Mouse (Mus musculus) liver (tissue): Measurements from ENCODE around the gene Midn.

Experiments used
- DNase-seq: peaks from one replicate; pipeline ENCODE4 v3.0.0-alpha.2; 2020; ENCODE audit warnings: mixed read lengths

Midn gene

DNA sequence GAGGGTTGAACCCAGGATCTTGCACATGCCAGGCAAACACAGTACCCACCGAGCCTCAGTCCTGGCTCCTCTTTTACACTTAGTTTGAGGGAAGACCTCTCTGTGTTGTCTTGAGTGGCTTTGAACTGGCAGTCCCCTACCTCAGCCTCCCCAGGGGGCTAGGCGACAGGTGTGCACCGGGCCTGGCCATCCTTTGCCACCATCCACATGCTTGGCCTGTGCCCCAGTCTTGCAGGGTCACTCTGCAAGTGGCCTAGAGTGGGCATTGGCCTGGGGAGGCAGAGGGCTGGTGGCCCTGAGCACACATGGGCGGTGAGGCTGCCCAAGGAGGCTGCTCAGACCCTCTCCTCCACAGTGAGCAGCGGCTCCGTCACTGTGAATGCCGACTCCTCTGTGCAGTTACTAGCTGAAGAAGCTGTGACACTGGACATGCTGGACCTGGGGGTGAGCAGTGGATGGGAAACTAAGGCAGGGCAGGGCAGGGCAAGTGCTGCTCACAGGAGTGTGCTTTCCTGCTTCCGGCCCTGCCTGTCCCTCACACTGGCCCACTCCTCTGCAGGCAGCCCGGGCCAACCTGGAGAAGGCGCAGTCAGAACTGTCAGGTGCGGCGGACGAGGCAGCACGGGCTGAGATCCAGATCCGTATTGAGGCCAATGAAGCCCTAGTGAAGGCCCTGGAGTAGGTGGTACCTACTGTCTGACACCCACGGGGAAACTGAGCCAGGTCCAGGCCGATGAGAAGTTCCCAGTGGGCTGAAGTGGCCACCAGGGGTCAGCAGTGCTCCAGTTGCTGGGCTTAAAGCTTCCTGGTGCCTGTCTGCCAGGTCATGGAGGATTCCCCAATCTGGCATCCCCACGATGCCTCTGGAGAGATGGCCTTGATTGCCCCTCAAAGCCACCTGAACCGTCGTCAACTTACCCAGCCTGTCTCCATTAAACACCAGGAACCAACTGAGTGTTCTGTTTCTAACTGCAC lies 2.9 kb upstream of the Midn start:
- DNase-seq = peak; percentile 81

DNA sequence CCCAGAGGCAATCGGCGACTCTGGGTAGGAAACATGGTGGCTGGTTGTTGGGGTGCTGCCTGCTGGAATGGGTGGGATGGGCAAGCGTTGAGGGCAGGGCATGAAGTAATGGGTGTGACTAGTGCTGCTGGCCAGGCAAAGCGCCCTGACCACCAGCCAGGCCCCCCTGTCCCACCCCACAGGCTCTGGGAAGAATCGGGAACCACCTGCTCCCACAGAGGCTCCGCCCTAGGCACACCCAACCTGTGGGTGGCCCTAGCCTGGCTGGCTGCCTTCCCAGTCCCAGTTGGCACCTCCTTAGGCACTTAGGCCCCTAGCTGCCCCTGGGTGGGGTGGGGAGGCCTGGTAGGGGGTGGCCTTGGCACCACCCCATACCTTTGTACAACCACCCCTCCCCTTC lies 2.2 kb upstream of the Midn start:
- DNase-seq = peak; percentile 75

DNA sequence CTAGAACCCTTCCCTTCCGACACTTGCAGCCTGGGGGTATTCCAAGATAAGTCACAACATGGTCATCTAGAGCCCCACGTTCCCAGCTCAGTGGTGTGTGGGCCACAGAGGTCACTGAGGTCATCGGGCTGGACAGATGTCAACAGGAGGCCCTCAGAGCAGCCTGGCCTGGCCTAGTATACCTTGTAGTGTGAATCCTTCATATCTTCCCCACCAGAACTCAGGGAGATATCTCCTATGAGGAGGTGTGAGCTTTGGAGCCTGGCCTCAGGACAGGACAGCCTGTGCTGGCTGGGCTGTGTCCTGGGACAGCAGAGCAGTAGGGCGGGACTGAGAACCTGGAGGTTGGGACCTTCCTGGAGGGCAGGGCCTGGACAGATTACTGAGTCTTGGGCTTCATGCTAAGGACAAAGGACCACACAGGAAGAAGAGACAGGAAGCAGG lies 1.5 kb upstream of the Midn start:
- DNase-seq = no peak

DNA sequence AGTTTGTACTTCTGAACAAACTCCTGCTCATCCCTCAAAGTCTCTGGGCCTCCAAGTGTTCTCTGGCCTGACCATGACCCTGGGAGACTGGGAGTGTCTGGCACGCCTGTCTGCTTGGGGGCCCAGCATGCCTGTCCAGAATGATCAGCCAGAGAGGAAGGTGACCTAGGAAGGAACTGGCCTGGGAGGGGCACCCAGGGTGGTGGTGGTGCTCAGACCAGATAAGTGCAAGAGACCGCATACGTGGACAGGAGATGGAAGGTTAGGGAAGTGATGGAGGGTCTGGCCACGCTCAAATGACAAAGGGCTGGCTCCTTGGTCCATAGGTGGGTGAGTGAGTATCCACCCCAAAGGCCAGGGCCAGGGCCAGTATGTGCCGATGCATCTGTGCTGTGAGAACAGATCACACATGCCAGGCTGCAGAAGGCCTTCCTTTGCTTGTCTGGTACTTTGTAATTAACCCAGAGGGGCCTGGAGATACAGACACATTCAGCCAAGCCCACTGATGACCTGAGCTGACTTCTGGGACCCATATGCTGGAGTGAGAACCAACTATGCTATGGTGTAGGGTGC lies 840 bp upstream of the Midn start:
- peak; percentile 76 for DNase-seq

DNA sequence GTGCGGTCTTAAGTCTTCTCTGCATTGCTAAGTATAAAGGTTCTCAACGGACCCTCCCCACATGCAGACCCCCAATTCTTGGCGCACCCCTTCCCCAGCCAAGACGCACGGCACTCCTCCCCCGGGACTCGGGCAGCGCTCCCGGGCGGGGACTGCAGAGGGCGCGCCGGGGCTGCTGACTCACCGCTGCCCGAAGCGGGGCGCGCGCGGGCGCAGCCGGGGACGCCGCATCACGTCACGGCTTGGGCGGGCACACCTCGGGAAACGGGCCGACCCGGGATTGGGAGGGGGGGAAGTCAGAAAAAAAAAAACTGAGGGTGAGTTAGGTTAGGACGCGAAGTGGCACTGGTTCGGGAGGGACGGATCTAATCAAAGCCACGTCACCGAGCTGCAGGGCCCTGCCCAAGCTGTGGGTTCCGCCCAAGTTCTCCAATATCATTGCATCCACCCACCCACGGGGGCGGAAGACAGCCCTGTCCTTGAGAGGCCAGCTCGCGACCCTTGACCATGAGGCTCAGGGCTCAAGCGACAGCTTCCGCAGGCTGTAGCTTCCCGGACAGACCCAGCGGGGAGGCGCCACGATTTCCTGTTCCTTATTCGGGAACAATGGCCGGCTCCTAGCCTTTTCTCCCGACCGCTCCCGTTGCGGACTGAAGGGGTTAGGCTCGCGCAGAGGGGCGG lies 678 bp downstream of the Midn start:
- peak; percentile 93 for DNase-seq

DNA sequence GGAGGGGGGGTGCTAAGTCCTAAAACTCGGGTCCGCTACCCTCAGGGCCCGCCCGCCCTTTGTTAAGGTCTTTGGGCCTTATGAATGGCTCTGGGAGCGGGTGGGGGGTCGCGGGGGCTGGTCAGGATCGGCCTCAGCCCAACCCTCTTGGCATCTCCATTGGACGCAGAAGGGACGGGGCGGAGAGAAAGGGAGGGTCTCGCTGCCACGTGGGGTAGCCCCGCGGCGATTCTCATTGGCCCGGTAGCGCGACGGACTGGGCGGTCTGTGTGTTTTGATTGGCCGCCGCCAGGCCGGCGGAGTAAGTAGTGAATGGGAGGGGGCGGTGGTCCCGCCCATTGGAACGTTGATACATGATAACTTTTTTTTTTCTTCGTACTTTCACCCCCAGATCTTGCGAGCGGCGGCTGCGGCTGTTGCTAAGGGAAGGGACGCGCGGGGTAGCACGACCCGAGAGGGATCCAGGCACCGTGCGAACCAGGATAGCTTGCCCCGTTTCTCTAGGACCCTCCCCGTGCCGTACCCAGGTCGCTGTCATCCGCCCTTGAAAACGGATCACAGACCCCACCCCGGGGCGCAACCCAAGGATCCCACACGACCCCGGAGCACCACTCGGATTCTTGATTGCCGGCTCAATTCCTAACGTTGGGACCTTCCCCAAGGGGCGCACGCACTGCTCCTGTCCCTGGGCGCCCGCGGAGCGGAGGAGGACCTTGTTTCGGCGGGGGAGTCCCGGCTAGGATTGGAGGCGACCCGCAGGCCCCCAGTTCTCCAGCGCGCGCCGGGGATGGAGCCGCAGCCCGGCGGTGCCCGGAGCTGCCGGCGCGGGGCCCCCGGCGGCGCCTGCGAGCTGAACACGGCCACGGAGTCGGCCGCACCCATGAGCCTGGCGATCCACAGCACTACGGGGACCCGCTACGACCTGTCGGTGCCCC lies 1.5 kb downstream of the Midn start:
- peak; percentile 97 for DNase-seq

DNA sequence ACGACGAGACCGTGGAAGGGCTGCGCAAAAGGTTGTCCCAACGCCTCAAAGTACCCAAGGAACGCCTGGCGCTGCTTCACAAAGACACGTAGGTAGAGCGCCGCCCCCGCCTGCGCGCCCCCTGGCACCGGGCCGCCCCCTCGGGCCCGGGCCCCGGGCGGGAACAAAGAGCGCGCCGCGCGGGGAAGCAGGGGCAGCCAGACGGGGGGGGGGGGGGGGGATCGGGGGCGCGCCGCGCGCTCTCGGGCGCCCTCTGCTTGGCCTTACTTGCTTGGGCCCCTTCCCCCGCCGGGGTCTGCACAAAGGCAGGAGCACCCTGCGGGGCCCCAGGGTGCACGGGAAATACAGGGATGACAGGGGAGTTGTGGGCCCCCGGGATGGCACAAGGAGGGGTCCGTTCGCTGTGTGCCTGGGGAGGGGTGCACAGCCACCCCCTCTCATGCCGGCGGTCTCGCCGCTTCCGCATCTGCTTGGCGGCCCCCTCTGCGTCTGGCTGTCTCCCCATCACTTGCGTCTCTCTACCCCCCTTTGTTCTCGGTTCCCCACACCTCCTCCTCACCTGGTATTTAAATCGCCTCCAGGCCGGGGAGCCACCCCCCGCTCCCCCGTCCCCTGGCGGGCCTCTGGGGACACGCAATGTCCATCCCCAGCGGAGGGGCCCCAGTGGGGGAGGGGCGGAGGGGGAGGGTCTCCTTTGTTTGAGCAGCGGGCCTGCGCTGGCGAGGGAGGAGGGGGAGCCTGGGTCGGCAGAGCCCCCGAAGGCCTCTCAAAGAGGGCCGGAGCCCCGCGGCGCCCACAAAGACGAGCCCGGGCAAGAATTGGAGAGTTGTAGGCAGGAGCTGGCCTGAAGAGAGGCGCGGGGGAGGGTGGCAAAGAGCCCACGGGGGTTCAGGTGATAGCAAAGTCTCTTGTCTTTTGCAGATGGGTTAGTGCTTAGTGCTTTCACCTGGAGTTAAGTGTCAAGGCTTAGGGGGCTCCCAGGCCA lies 2.4 kb downstream of the Midn start:
- peak; percentile 68 for DNase-seq

DNA sequence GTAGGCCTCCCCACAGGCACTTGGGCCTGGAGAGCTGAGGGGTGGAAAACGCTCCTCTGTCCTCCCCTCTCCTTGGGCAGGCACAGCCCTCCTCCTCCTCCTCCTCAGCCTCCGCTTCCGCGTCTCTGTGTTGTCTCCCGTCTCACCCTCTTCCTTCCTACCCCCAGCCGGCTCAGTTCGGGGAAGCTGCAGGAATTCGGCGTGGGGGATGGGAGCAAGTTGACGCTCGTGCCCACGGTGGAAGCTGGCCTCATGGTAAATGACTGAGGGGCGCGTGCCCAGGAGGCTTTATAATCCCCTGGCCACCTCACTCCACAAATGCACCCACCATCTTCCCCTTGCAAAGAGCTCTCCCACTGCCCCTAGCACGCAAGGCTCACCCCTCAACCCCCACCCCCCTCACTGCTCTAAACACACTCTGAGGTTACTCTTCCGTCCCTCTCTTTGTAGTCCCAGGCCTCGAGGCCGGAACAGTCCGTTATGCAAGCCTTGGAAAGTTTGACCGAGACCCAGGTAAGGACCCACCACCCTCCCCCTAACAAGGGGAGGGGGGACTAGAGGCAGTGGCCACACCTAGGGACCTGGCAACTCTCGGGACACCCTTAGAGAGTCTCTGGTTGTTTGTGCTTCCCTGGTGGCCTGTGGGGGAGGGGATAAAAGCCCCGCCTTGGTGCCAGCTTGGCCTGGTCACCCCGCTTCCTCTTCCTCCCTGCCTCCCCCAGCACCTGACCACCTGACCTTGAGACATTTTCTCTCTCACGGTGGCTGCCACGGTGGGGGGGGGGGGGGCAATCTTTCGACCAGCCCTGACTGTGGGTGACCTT lies 3.4 kb downstream of the Midn start:
- peak; percentile 62 for DNase-seq

DNA sequence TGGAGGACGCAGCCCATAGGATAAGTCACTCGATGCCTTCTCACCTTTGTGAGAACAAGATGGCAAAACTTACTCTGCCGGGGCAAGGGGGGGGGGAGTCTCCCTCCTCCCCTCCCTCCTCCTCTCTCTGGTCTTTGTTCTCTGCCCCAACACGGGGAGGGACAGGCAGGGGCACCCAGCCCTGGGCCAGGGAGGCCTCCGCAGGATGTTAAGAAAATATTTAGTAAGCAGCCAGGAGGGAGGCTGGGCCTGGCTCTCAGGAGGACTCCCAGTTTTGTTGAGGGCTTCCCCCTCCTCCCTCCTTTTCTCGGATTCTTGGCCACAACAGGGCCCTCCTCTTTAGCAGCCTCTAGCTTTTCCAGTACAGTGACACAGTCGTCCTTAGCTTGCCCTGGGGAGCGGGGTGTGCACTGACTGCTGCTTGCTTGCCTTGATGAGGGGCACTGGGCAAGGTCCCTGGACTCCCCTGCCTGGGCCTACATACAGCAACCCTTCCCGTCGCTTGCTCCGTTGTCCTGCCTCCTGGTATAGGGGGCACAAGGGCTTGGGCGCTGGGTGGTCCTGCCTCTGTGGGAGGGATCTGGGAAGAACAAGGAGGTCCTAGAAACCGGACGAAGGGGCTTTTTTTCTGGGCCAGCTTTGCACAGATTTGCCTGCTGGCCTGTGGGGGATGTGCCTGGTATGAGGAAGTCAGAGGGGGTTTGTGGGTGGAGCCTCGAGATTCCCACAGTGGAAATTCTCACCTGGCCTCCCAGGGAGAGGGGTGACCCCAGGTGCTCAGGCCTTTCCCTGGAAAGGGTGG lies 4.2 kb downstream of the Midn start:
- DNase-seq = no peak

DNA sequence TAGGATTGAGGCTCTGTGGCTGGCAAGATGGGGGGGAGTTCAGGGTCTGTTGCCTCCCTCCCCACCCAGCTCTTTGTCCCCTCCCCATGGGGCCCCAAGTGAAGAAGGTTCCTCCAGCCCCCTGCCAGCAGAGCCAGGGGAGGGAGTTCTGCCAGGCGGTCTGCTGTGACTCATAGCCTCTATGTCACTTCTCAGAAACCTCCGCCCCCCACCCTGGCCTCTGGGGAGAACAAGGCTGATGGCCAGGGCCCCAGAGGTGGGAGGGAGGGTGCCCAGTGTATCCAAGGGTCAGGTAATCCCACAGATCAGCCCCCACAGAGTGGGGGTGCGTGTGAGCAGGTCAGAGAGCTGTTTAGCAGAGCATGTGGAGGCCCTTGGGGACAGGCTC lies 4.8 kb downstream of the Midn start:
- no peak for DNase-seq

DNA sequence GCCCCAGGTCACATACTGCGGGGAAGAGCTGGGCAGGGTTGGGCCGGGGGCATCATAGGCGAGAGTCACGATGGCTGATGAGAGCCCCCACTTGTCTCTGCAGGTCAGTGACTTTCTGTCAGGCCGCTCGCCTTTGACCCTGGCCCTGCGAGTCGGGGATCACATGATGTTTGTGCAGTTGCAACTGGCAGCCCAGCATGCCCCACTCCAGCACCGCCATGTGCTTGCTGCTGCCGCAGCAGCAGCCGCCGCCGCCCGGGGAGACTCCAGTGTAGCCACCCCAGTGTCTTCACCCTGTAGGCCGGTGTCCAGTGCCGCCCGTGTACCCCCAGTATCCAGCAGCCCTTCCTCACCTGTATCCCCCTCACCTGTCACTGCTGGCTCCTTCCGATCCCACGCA lies 5.6 kb downstream of the Midn start:
- DNase-seq = peak; percentile 61

DNA sequence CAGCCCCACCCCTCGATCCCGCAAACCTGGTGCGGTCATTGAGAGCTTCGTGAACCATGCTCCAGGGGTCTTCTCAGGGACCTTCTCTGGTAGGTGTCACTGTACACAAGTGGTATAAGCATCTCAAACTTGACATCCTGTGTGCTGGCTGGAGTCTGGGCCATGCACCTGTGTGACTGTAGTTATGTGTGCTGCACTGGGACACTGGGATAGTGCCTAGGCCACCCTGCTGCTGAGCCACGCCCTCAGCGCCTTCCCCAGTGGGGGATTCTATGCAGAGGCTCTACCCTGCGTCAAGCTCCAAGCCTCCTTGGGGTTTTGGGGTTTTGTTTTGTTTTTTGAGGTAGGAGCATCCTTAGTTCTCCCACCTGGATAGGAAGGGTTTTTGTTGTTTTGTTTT lies 6.3 kb downstream of the Midn start:
- no peak for DNase-seq

DNA sequence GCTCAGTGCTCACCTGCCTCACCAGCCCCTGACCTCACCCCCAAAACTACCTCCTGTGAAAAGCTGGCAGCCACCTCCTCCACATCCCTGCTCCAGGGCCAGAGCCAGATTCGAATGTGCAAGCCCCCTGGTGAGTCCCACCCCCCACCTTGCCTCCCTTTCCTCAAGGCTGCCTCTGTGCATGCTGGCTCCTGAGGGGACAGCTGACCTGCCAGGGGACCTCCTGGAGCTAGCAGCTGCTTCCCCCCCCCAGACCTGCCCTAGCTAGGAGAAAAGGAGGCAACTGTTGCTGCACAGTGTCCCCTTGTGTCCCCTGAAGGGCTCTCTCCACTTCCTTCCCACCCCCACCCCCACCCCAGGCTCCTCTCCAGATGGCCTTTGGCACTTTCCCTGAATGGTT lies 7.2 kb downstream of the Midn start:
- DNase-seq = no peak

DNA sequence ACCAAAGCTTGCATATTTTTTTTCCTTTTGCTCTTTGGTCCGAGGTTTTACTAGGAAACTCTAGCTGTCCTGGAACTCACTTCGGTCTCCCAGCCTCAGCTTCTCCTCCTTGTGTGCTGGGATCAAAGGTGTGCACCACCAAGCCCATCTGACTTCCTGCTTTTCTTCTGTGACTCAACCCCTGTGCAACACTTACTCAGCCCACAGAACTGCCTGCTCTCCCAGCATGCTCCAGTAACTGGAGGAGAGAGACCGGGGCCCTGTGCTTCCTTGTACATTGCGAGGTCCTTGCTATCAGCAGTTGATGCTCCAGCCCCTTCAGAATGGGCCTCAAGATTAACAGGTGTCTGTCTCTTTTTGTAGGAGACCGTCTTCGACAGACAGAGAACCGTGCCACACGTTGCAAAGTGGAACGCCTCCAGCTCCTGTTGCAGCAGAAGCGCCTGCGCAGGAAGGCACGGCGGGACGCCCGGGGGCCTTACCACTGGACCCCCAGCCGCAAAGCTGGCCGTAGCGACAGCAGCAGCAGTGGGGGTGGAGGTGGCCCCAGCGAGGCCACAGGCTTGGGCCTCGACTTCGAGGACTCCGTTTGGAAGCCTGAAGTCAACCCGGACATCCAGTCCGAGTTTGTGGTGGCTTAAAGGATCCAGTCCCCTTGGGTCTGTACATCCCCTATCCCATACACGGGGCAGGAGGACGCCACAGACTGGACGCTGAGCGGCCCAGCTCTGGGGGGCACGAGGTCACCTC lies 8.1 kb downstream of the Midn start:
- no peak for DNase-seq

DNA sequence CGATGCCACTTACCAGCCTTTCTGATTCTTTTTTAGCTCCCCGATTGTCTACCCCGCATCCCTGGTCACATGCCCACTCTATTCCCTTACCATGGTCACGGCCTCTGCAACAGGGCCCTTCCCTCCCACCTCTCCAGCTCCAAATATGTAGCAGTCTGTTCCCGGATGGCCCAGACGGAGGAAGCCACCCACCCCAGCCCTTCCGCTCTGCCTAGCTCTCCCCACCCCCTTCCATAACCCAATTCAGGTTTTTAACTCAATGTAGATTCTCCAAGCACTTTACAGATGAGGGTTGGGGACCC lies 8.6 kb downstream of the Midn start:
- no peak for DNase-seq

DNA sequence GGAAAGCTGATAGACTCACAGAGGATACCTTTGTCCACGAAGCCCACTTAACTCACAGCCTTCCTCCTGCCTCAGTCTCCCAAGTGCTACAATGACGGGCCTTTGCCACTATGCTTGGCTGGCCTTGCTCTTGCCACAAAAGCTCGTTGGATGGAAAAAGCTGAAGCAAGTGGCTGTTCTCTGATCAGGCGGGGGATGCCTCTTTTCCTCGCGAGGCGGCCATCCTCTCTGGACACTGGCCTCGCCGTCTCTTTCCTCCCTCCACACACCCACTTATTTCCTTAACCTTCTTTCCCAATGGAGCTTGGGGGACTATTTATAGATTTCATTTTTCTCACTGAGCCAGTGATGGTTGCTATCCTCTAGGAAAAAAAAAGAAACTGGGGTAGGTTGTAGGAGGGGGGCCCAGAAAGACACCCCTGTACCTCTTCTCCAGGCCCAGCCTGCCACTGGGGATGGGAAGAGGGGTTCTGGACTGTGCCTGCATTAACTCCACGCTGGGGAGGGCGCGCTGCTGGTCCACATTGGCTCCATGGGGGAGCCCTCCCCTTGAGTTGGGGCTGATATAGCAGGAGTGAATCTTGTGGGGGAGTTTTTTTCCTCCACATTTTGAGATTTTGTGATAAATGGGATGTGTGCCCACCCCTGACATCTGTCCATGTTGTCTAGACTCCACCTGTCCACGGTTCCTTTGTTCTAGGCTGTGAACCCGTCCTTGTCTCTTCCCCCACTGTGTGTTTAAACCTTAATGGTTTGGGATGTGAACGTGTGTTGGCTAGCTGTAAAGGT lies 9.3 kb downstream of the Midn start:
- DNase-seq = no peak

DNA sequence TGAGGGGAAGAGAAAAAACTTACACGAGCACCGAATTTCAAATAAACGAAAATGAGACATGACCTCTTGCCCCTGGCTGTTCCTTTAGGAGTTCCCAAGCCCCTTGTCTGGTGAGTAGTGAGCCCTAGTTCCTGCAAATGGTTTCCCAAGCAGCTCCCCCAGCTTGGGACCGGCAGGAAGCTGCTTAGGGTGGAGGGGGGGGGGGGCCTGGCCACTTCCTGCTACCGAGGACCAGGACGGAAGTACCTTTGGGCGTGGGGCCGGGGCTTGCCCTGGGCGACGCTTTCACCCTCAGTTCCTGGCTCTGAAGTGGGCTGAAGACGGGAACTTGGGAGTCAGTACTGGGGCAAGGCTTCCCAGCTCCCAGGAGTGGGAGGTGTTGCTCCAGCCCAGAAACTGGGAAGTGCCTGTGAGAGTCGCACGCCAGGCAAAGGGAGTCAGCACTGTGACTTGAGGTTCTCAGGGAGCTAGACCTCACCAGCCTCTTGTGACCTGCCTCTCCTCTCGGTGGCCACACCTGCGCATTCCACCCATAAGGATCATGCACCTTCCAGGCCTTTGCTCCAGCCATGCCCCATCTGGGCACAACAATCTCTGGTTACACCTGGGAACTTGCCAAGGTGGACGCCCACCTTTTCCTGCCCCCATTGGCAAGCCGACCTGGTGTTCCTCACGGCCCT lies 10.4 kb downstream of the Midn start:
- DNase-seq = peak; percentile 69
